Mouse (Mus musculus) liver (tissue): ENCODE results near the gene Hmgcs1.
"Not testable (repeated sequence)": the region's sequence is repeated elsewhere in the genome, so short reads cannot be mapped to it uniquely, and the experiment has no call there.

Source experiments
- DNase-seq: peaks from one replicate; pipeline ENCODE4 v3.0.0-alpha.2; 2020; ENCODE audit warnings: mixed read lengths

The Hmgcs1 gene

GRCm38 (mm10) chr13:119690039-119690728 lies at the start of gene Hmgcs1:
Gene Hmgcs1 (plus strand): TSS chr13:119690379.
- peak; percentile 99 for DNase-seq

GRCm38 (mm10) chr13:119640504-119640903 lies 49.7 kb upstream of the Hmgcs1 start:
- no peak for DNase-seq

GRCm38 (mm10) chr13:119641145-119641544 lies 49.0 kb upstream of the Hmgcs1 start:
- DNase-seq, result no peak

GRCm38 (mm10) chr13:119644769-119645168 lies 45.4 kb upstream of the Hmgcs1 start:
- no peak for DNase-seq

GRCm38 (mm10) chr13:119646511-119646910 lies 43.7 kb upstream of the Hmgcs1 start:
- DNase-seq, result no peak

GRCm38 (mm10) chr13:119648891-119649698 lies 41.1 kb upstream of the Hmgcs1 start:
- DNase-seq, result no peak

- no peak for DNase-seq
Measured at GRCm38 (mm10) chr13:119649699-119650046, 40.5 kb upstream of the Hmgcs1 start.

- no peak for DNase-seq
Measured at GRCm38 (mm10) chr13:119654734-119655133, 35.4 kb upstream of the Hmgcs1 start.

- no peak for DNase-seq
Measured at GRCm38 (mm10) chr13:119656246-119656645, 33.9 kb upstream of the Hmgcs1 start.

GRCm38 (mm10) chr13:119656846-119657416 lies 33.2 kb upstream of the Hmgcs1 start:
- no peak for DNase-seq

- not testable (repeated sequence) for DNase-seq
Measured at GRCm38 (mm10) chr13:119661420-119661819, 28.8 kb upstream of the Hmgcs1 start.

- no peak for DNase-seq
Measured at GRCm38 (mm10) chr13:119678794-119679193, 11.4 kb upstream of the Hmgcs1 start.

- no peak for DNase-seq
Measured at GRCm38 (mm10) chr13:119679721-119680120, 10.5 kb upstream of the Hmgcs1 start.

- DNase-seq, result no peak
Measured at GRCm38 (mm10) chr13:119681161-119681560, 9.0 kb upstream of the Hmgcs1 start.

GRCm38 (mm10) chr13:119684416-119685177 lies 5.6 kb upstream of the Hmgcs1 start:
- no peak for DNase-seq

GRCm38 (mm10) chr13:119689709-119690038 lies 505 bp upstream of the Hmgcs1 start:
- DNase-seq, result no peak

GRCm38 (mm10) chr13:119690876-119691620 lies 869 bp downstream of the Hmgcs1 start:
- no peak for DNase-seq

GRCm38 (mm10) chr13:119691958-119692357 lies 1.8 kb downstream of the Hmgcs1 start:
- DNase-seq, result not testable (repeated sequence)

- DNase-seq, result no peak
Measured at GRCm38 (mm10) chr13:119695676-119696075, 5.5 kb downstream of the Hmgcs1 start.

GRCm38 (mm10) chr13:119696496-119696895 lies 6.3 kb downstream of the Hmgcs1 start:
- DNase-seq, result no peak

GRCm38 (mm10) chr13:119698436-119698835 lies 8.3 kb downstream of the Hmgcs1 start:
- DNase-seq, result no peak

- DNase-seq, result no peak
Measured at GRCm38 (mm10) chr13:119704280-119704679, 14.1 kb downstream of the Hmgcs1 start.
